Mouse (Mus musculus) hindbrain, embryonic 14.5 days (tissue): ENCODE results near the gene Plce1. TPM values are rescaled to one million over a fixed set of nuclear protein-coding genes. Genes with fewer than 3 reads are reported as not detected.
A peak's percentile ranks its signal among the peaks of the same experiment; 100 is the strongest.

Experiments
- ATAC-seq: fragments of 200-750 bp; cut with Nextera tagmentation; 2 replicates; pipeline ENCODE4 v1.8.0; 2017; ENCODE audit warnings: moderate number of reproducible peaks, mild to moderate bottlenecking, moderate TSS enrichment, moderate library complexity; ENCODE audit not compliant: low FRiP score
- DNase-seq: peaks from one replicate; pipeline ENCODE4 v3.0.0-alpha.2; 2015; ENCODE audit warnings: low spot score
- H3K27ac ChIP-seq: fragments of 300-500 bp; sonication (generic); 2 replicates; pipeline ENCODE4 v1.5.1; 2014; ENCODE audit warnings: mild to moderate bottlenecking, moderate library complexity
- H3K27me3 ChIP-seq: fragments of 300-500 bp; sonication (generic); 2 replicates; pipeline ENCODE4 v1.6.1; 2014; ENCODE audit warnings: mild to moderate bottlenecking, low read length, mixed read lengths; ENCODE audit not compliant: control insufficient read depth, insufficient read depth
- H3K36me3 ChIP-seq: fragments of 300-500 bp; sonication (generic); replicated peaks from 2 replicates; pipeline ENCODE4 v1.6.1; 2014; ENCODE audit not compliant: control insufficient read depth, insufficient read depth
- H3K4me1 ChIP-seq: fragments of 300-500 bp; sonication (generic); replicated peaks from 2 replicates; pipeline ENCODE4 v1.6.1; 2014; ENCODE audit warnings: antibody characterized with exemption, low read length, mixed read lengths; ENCODE audit not compliant: control insufficient read depth, insufficient read depth
- H3K4me2 ChIP-seq: fragments of 300-500 bp; sonication (generic); replicated peaks from 2 replicates; pipeline ENCODE4 v1.6.1; 2014; ENCODE audit warnings: mild to moderate bottlenecking, moderate library complexity
- H3K4me3 ChIP-seq: fragments of 300-500 bp; sonication (generic); replicated peaks from 2 replicates; pipeline ENCODE4 v1.5.1; 2014; ENCODE audit warnings: mild to moderate bottlenecking, low read length
- H3K9ac ChIP-seq: fragments of 300-500 bp; sonication (generic); 2 replicates; pipeline ENCODE4 v1.6.1; 2014
- H3K9me3 ChIP-seq: fragments of 300-500 bp; sonication (generic); 2 replicates; pipeline ENCODE4 v1.6.1; 2016; ENCODE audit warnings: low read length; ENCODE audit not compliant: control insufficient read depth
- WGBS: fragments of 180-500 bp; shearing (Covaris S2); extraction: QIAGEN DNeasy Blood & Tissue Kit; methylation state at CpG from one replicate; pipeline ENCODE4 v1.1.7; 2014; 5-methylcytosine and 5-hydroxymethylcytosine counted together
- polyA plus RNA-seq: library from polyadenylated mRNA; unstranded; fragments of >200 nt; fragmentation: Nextera tagmentation; extraction: Ambion mirVana; gene quantifications from 2 replicates; pipeline ENCODE4 v1.2.1, GENCODE M21; 2014

Plce1 gene
- polyA plus RNA-seq, 1 experiment from 2014 or later = 4.3 TPM

GRCm38 (mm10) chr19:38783542-38783941 is 302.6 kb downstream of the Plce1 start:
- no peak overlapping the region for H3K4me3 ChIP-seq

GRCm38 (mm10) chr19:38787756-38788155 is 306.8 kb downstream of the Plce1 start:
- Histone ChIP-seq H3K9me3 (no peaks in the 10 kb centered on the region), H3K9ac (no peak overlapping the region), H3K4me1 (no peaks in the 10 kb centered on the region), H3K36me3 (peaks cover 53% of the 10 kb centered on the region), H3K27me3 (no peaks in the 10 kb centered on the region), H3K27ac (no peak overlapping the region), H3K4me3 (no peak overlapping the region), H3K4me2 (no peak overlapping the region)
- 95% methylated on average over 6 of the region's 6 CpGs for WGBS
- ATAC-seq (no peak), DNase-seq (no peak)

More at GRCm38 (mm10) chr19:38783542-38783941, 302.6 kb downstream of the Plce1 start:
- DNase-seq = no peak
- Histone ChIP-seq H3K36me3 (peaks cover 11% of the 10 kb centered on the region), H3K27ac (no peak overlapping the region), H3K4me2 (no peak overlapping the region), H3K27me3 (no peaks in the 10 kb centered on the region), H3K9me3 (no peaks in the 10 kb centered on the region), H3K9ac (no peak overlapping the region), H3K4me1 (no peaks in the 10 kb centered on the region)
- WGBS = 92% methylated on average over 9 of the region's 9 CpGs
- ATAC-seq = no peak

- Histone ChIP-seq H3K36me3 (peaks cover 99% of the 10 kb centered on the region), H3K27ac (no peak overlapping the region), H3K4me3 (no peak overlapping the region), H3K27me3 (no peaks in the 10 kb centered on the region), H3K4me2 (no peak overlapping the region), H3K9me3 (no peaks in the 10 kb centered on the region), H3K4me1 (no peaks in the 10 kb centered on the region), H3K9ac (no peak overlapping the region)
- 96% methylated on average over 7 of the region's 7 CpGs for WGBS
- ATAC-seq (no peak), DNase-seq (no peak)
Observed at GRCm38 (mm10) chr19:38793563-38794045, 312.7 kb downstream of the Plce1 start.

GRCm38 (mm10) chr19:38796546-38796945 is 315.6 kb downstream of the Plce1 start:
- Histone ChIP-seq H3K36me3 (peaks cover 95% of the 10 kb centered on the region), H3K4me2 (no peak overlapping the region), H3K27me3 (no peaks in the 10 kb centered on the region), H3K4me1 (no peaks in the 10 kb centered on the region), H3K4me3 (no peak overlapping the region), H3K9ac (no peak overlapping the region), H3K27ac (no peak overlapping the region), H3K9me3 (no peaks in the 10 kb centered on the region)
- WGBS = 82% methylated on average over 5 of the region's 5 CpGs
- ATAC-seq (no peak), DNase-seq (no peak)

- ATAC-seq = no peak
- WGBS = 93% methylated on average over 1 of the region's 1 CpGs
- DNase-seq = no peak
- no peaks in the 10 kb centered on the region for H3K27me3 ChIP-seq
- no peak overlapping the region for H3K9ac ChIP-seq
- no peak overlapping the region for H3K4me3 ChIP-seq
- H3K4me2 ChIP-seq = no peak overlapping the region
- H3K36me3 ChIP-seq = peaks cover 95% of the 10 kb centered on the region
- H3K4me1 ChIP-seq = no peaks in the 10 kb centered on the region
- no peak overlapping the region for H3K27ac ChIP-seq
- H3K9me3 ChIP-seq = no peaks in the 10 kb centered on the region
Observed at GRCm38 (mm10) chr19:38798291-38798690, 317.4 kb downstream of the Plce1 start.

GRCm38 (mm10) chr19:38798801-38799200 is 317.9 kb downstream of the Plce1 start:
- Histone ChIP-seq H3K4me3 (no peak overlapping the region), H3K9me3 (no peaks in the 10 kb centered on the region), H3K4me2 (no peak overlapping the region), H3K27ac (no peak overlapping the region), H3K27me3 (no peaks in the 10 kb centered on the region), H3K4me1 (no peaks in the 10 kb centered on the region), H3K36me3 (peaks cover 95% of the 10 kb centered on the region), H3K9ac (no peak overlapping the region)
- WGBS = 94% methylated on average over 6 of the region's 6 CpGs
- ATAC-seq (no peak), DNase-seq (no peak)

GRCm38 (mm10) chr19:38818191-38818590 is 337.3 kb downstream of the Plce1 start:
- peaks cover 30% of the 10 kb centered on the region for H3K36me3 ChIP-seq
- DNase-seq (no peak), ATAC-seq (no peak)
- H3K9ac ChIP-seq = peak overlapping the region; percentile 69
- peak overlapping the region; percentile 73 for H3K4me2 ChIP-seq
- WGBS = 43% methylated on average over 8 of the region's 8 CpGs
- H3K9me3 ChIP-seq = no peaks in the 10 kb centered on the region
- no peak overlapping the region for H3K27ac ChIP-seq
- no peaks in the 10 kb centered on the region; the same call in 1 of the 2 replicates for H3K27me3 ChIP-seq
- peaks cover 11% of the 10 kb centered on the region for H3K4me1 ChIP-seq
- peak overlapping the region; percentile 60 for H3K4me3 ChIP-seq

GRCm38 (mm10) chr19:38818766-38819426 is 338.0 kb downstream of the Plce1 start, which contains the start of gene Noc3l:
Gene Noc3l, minus strand, starts transcription at chr19:38819237.
- WGBS = under 1% methylated on average over 38 of the region's 38 CpGs
- peak within 1 kb of the TSS; percentile 55 for H3K27ac ChIP-seq

GRCm38 (mm10) chr19:38819427-38819802 is 338.5 kb downstream of the Plce1 start:
- Histone ChIP-seq H3K27ac (peak overlapping the region; percentile 55), H3K36me3 (peaks cover 18% of the 10 kb centered on the region), H3K4me2 (peak overlapping the region; percentile 73), H3K9me3 (no peaks in the 10 kb centered on the region), H3K9ac (peak overlapping the region; percentile 69), H3K4me1 (peaks cover 11% of the 10 kb centered on the region), H3K4me3 (peak overlapping the region; percentile 60), H3K27me3 (no peaks in the 10 kb centered on the region; the same call in 1 of the 2 replicates)
- peak; percentile 24 for DNase-seq
- ATAC-seq = peak; percentile 81
- WGBS = 13% methylated on average over 16 of the region's 16 CpGs

More at GRCm38 (mm10) chr19:38818766-38819426, 338.0 kb downstream of the Plce1 start, which contains the start of gene Noc3l:
- Histone ChIP-seq H3K4me3 (peak within 1 kb of the TSS; percentile 60), H3K4me1 (peaks cover 11% of the 10 kb centered on the region), H3K4me2 (peak within 1 kb of the TSS; percentile 73), H3K27me3 (no peaks in the 10 kb centered on the region; the same call in 1 of the 2 replicates), H3K36me3 (peaks cover 23% of the 10 kb centered on the region), H3K9ac (peak within 1 kb of the TSS; percentile 69), H3K9me3 (no peaks in the 10 kb centered on the region)
- DNase-seq (peak; percentile 96), ATAC-seq (peak; percentile 97)
